Mouse (Mus musculus): ENCODE data around the gene Jam2. TPM values are rescaled to one million over a fixed set of nuclear protein-coding genes. Genes with fewer than 3 reads are reported as not detected.

The Jam2 gene
- polyA plus RNA-seq, 1 experiment from 2014 or later, result 5.2 TPM

GRCm38 (mm10) chr16:84769619-84770464 is 4.1 kb upstream of the Jam2 start:
- ATAC-seq (ENCODE audit: low FRiP score, low TSS enrichment), result no peak
- WGBS, result 84% methylated on average over 19 of the region's 19 CpGs

DNA sequence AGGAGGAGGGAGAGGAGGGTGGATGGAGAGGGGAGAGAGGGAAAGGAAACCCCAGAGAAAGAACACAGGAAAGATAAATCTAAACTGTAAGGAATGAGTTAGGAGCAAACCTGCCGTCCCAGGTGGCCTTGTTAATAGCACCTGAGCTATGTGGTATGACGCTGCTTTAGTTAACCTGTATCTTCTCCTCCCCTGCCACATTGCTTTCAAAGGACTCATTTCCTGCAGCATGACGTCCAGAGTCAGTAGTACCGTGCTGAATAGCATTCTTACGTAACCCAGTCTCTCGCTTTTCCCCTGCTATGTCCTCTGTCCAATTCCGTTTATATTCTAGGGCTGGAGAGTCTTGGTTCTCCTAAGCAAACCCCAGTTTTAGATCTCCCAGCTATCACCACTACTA is 3.0 kb upstream of the Jam2 start:
- Histone ChIP-seq H3K4me1 (ENCODE audit: insufficient read depth, low read length) (peaks cover 9% of the 10 kb centered on the region), H3K27ac (ENCODE audit: low read length) (no peak overlapping the region), H3K4me2 (replicated peaks; ENCODE audit: low read depth, low read length) (no peak overlapping the region), H3K9ac (replicated peaks; ENCODE audit: low read length) (no peak overlapping the region), H3K9me3 (ENCODE audit: low read length) (no peaks in the 10 kb centered on the region), H3K4me3 (ENCODE audit: low read length) (no peak overlapping the region), H3K27me3 (ENCODE audit: insufficient read depth, low read length) (peaks cover 2% of the 10 kb centered on the region), H3K36me3 (ENCODE audit: insufficient read depth, low read length) (no peaks in the 10 kb centered on the region)
- WGBS, result 81% methylated on average over 7 of the region's 7 CpGs
- ATAC-seq (ENCODE audit: low FRiP score, low TSS enrichment), result no peak

More at GRCm38 (mm10) chr16:84769619-84770464, 4.1 kb upstream of the Jam2 start:
- Histone ChIP-seq H3K4me2 (replicated peaks; ENCODE audit: low read depth, low read length) (no peak overlapping the region), H3K4me1 (ENCODE audit: insufficient read depth, low read length) (peaks cover 9% of the 10 kb centered on the region), H3K9me3 (ENCODE audit: low read length) (no peaks in the 10 kb centered on the region), H3K27me3 (ENCODE audit: insufficient read depth, low read length) (no peaks in the 10 kb centered on the region), H3K36me3 (ENCODE audit: insufficient read depth, low read length) (no peaks in the 10 kb centered on the region), H3K9ac (replicated peaks; ENCODE audit: low read length) (no peak overlapping the region), H3K27ac (ENCODE audit: low read length) (no peak overlapping the region), H3K4me3 (ENCODE audit: low read length) (no peak overlapping the region)

- no peak overlapping the region for H3K9ac ChIP-seq (replicated peaks; ENCODE audit: low read length)
These were observed 2.5 kb upstream of the Jam2 start for GRCm38 (mm10) chr16:84771461-84771860.

DNA sequence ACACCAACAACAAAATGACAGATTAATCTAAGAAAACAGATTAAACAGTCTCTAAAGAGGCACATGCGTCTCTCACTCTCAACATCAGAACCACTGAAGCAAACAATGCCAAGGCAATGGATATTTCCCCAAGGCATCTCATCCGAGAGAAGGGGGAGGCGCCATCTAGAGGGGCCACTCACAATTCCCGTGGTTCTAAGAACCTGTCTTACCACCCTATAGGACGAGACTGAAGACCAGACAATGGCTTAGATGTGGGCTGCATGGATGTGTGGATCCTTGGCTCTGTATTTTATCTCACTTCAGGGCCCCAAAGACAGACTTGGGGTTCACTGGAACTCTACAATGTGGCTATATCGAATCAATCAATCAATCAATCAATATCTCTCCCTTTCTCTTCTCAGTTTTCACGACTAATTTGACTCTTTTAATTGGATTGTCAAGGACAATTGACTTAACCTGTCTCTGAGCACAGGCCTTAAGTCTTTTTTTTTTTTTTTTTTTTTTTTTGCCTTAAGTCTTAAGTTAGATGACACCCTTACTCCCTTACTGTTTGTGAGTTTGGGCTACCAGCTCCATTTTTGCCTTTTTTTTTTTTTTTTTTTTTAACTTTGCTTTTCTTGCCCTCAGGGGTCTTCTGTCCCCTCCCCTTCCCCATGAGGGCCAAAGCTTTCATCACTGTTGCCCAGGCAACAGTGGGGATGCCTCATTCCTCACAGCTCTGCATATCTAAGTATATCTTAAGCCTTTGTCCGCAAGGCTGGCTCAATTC is 1.2 kb upstream of the Jam2 start:
- Histone ChIP-seq H3K4me2 (replicated peaks; ENCODE audit: low read depth, low read length) (peak overlapping the region; percentile 88; the same call in 1 of the 2 replicates), H3K4me3 (ENCODE audit: low read length) (peak overlapping the region; percentile 61), H3K9ac (replicated peaks; ENCODE audit: low read length) (no peak overlapping the region), H3K27me3 (ENCODE audit: insufficient read depth, low read length) (peaks cover 11% of the 10 kb centered on the region), H3K27ac (ENCODE audit: low read length) (no peak overlapping the region), H3K36me3 (ENCODE audit: insufficient read depth, low read length) (no peaks in the 10 kb centered on the region), H3K9me3 (ENCODE audit: low read length) (no peaks in the 10 kb centered on the region), H3K4me1 (ENCODE audit: insufficient read depth, low read length) (peaks cover 9% of the 10 kb centered on the region)
- 30% methylated on average over 8 of the region's 8 CpGs for WGBS
- ATAC-seq (ENCODE audit: low FRiP score, low TSS enrichment), result no peak

More at GRCm38 (mm10) chr16:84771461-84771860, 2.5 kb upstream of the Jam2 start:
- Histone ChIP-seq H3K9me3 (ENCODE audit: low read length) (no peaks in the 10 kb centered on the region), H3K4me3 (ENCODE audit: low read length) (no peak overlapping the region), H3K27ac (ENCODE audit: low read length) (no peak overlapping the region), H3K27me3 (ENCODE audit: insufficient read depth, low read length) (peaks cover 7% of the 10 kb centered on the region), H3K36me3 (ENCODE audit: insufficient read depth, low read length) (no peaks in the 10 kb centered on the region), H3K4me2 (replicated peaks; ENCODE audit: low read depth, low read length) (no peak overlapping the region), H3K4me1 (ENCODE audit: insufficient read depth, low read length) (peaks cover 9% of the 10 kb centered on the region)
- no peak for ATAC-seq (ENCODE audit: low FRiP score, low TSS enrichment)
- WGBS, result 93% methylated on average over 2 of the region's 2 CpGs

DNA sequence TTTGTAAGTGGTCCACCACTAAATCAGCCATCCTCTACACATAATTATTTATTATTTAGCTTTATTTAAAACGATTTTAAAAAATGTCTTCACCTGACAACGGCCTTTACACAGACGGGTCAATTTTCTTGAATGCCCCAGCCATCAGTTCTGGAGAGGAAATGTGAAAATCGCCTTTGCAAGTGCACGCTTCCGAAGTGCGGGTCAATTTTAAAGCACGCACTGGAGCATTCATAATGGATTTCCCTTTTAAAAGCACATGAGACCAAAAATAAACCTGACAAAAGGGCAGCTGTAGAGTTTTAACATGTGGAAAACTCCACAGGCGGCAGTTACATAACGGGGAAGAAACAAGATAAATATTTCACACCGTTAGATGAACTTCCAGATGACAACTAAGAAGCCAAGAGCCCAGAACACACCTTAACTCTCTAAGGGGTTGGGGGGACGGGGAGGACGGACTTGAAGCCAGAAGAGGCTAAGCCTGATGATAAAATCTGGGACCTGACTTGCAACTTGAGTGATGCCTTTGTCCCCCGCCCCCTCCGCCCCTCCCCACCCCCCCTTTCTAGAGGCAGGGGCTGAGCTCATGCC is 558 bp upstream of the Jam2 start:
- H3K4me3 ChIP-seq (ENCODE audit: low read length), result peak overlapping the region; percentile 61
- H3K4me1 ChIP-seq (ENCODE audit: insufficient read depth, low read length), result peaks cover 9% of the 10 kb centered on the region
- H3K4me2 ChIP-seq (replicated peaks; ENCODE audit: low read depth, low read length), result peak overlapping the region; percentile 88
- ATAC-seq (ENCODE audit: low FRiP score, low TSS enrichment), result no peak
- no peaks in the 10 kb centered on the region for H3K9me3 ChIP-seq (ENCODE audit: low read length)
- H3K9ac ChIP-seq (replicated peaks; ENCODE audit: low read length), result peak overlapping the region; percentile 64; the same call in 1 of the 2 replicates
- WGBS, result 2% methylated on average over 15 of the region's 15 CpGs
- H3K36me3 ChIP-seq (ENCODE audit: insufficient read depth, low read length), result no peaks in the 10 kb centered on the region
- no peak overlapping the region for H3K27ac ChIP-seq (ENCODE audit: low read length)
- peaks cover 11% of the 10 kb centered on the region for H3K27me3 ChIP-seq (ENCODE audit: insufficient read depth, low read length)

DNA sequence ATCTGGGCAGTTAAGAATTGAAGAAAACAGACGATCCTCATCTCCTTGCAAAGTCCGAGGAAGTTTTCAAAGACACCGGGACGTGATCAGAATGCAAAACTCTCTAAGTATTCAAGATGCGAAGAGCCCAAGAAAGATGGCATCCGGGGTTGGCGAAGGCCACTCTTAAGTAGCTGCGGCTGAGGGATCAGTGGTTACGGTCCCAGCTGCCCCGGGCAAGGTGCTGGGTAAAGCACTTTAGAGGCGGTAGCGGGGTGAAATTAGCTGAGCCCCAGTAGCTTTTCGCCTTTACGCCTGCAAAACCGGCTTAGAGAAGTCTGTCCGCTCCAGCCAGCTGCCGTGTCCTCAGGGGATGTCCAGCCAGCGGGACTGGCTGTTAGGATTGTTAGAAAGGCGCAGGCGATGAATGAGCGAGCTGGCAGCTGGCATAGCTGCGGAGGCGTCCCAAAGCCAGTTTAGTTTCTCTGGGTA is 873 bp downstream of the Jam2 start:
- Histone ChIP-seq H3K4me3 (ENCODE audit: low read length) (peak overlapping the region; percentile 61), H3K36me3 (ENCODE audit: insufficient read depth, low read length) (no peaks in the 10 kb centered on the region), H3K27ac (ENCODE audit: low read length) (no peak overlapping the region), H3K27me3 (ENCODE audit: insufficient read depth, low read length) (peaks cover 11% of the 10 kb centered on the region), H3K9ac (replicated peaks; ENCODE audit: low read length) (peak overlapping the region; percentile 64), H3K4me1 (ENCODE audit: insufficient read depth, low read length) (peaks cover 9% of the 10 kb centered on the region), H3K9me3 (ENCODE audit: low read length) (peaks cover 2% of the 10 kb centered on the region; the same call in 1 of the 2 replicates), H3K4me2 (replicated peaks; ENCODE audit: low read depth, low read length) (peak overlapping the region; percentile 88)
- ATAC-seq (ENCODE audit: low FRiP score, low TSS enrichment), result no peak
- under 1% methylated on average over 23 of the region's 23 CpGs for WGBS

DNA sequence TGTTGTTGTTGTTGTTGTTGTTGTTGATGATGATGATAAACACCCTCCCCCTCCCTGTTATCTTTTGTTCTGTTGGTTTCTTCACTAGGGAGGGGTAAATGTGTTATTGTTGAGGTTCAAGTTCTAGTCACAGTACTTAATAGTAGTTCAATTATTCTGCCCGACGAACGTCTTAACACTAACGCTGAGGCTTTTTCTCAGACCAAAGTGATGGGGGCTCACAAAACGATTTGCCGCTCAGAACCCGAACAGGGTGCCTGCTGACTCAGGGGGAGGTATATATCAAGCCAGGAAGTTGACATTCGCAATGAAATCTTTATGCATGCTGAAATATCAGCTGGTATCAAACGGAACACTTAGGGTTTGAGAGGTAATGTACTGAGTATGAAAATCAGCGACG is 1.4 kb downstream of the Jam2 start:
- H3K27ac ChIP-seq (ENCODE audit: low read length), result no peak overlapping the region
- peak overlapping the region; percentile 88 for H3K4me2 ChIP-seq (replicated peaks; ENCODE audit: low read depth, low read length)
- H3K9ac ChIP-seq (replicated peaks; ENCODE audit: low read length), result no peak overlapping the region
- H3K4me1 ChIP-seq (ENCODE audit: insufficient read depth, low read length), result peaks cover 9% of the 10 kb centered on the region
- H3K9me3 ChIP-seq (ENCODE audit: low read length), result peaks cover 2% of the 10 kb centered on the region; the same call in 1 of the 2 replicates
- WGBS, result 38% methylated on average over 11 of the region's 11 CpGs
- ATAC-seq (ENCODE audit: low FRiP score, low TSS enrichment), result no peak
- H3K36me3 ChIP-seq (ENCODE audit: insufficient read depth, low read length), result no peaks in the 10 kb centered on the region
- H3K4me3 ChIP-seq (ENCODE audit: low read length), result peak overlapping the region; percentile 61; the same call in 1 of the 2 replicates
- H3K27me3 ChIP-seq (ENCODE audit: insufficient read depth, low read length), result peaks cover 11% of the 10 kb centered on the region

- 52% methylated on average over 7 of the region's 7 CpGs for WGBS
- no peak overlapping the region for H3K4me2 ChIP-seq (replicated peaks; ENCODE audit: low read depth, low read length)
- no peak for ATAC-seq (ENCODE audit: low FRiP score, low TSS enrichment)
These were observed 2.3 kb downstream of the Jam2 start for GRCm38 (mm10) chr16:84776089-84776784.

GRCm38 (mm10) chr16:84778431-84778830 is 4.5 kb downstream of the Jam2 start:
- Histone ChIP-seq H3K9me3 (ENCODE audit: low read length) (peaks cover 2% of the 10 kb centered on the region; the same call in 1 of the 2 replicates), H3K4me3 (ENCODE audit: low read length) (no peak overlapping the region), H3K27me3 (ENCODE audit: insufficient read depth, low read length) (peaks cover 11% of the 10 kb centered on the region), H3K4me1 (ENCODE audit: insufficient read depth, low read length) (peaks cover 3% of the 10 kb centered on the region), H3K4me2 (replicated peaks; ENCODE audit: low read depth, low read length) (no peak overlapping the region), H3K9ac (replicated peaks; ENCODE audit: low read length) (no peak overlapping the region), H3K36me3 (ENCODE audit: insufficient read depth, low read length) (no peaks in the 10 kb centered on the region), H3K27ac (ENCODE audit: low read length) (no peak overlapping the region)
- no peak for ATAC-seq (ENCODE audit: low FRiP score, low TSS enrichment)
- WGBS, result 86% methylated on average over 6 of the region's 6 CpGs

More at GRCm38 (mm10) chr16:84776089-84776784, 2.3 kb downstream of the Jam2 start:
- Histone ChIP-seq H3K4me1 (ENCODE audit: insufficient read depth, low read length) (peaks cover 9% of the 10 kb centered on the region), H3K27me3 (ENCODE audit: insufficient read depth, low read length) (peaks cover 11% of the 10 kb centered on the region), H3K27ac (ENCODE audit: low read length) (no peak overlapping the region), H3K36me3 (ENCODE audit: insufficient read depth, low read length) (no peaks in the 10 kb centered on the region), H3K9ac (replicated peaks; ENCODE audit: low read length) (no peak overlapping the region), H3K9me3 (ENCODE audit: low read length) (peaks cover 2% of the 10 kb centered on the region; the same call in 1 of the 2 replicates), H3K4me3 (ENCODE audit: low read length) (no peak overlapping the region)
